Mouse (Mus musculus): ENCODE results near the gene Zfp358.

GRCm38 (mm10) chr8:3531936-3532335 is 39.0 kb downstream of the Zfp358 start:
- TF ChIP-seq POLR2A (IDR thresholded peaks at IDR 0.05; ENCODE audit: control insufficient read depth, extremely low read depth, insufficient read depth, low read length, poor library complexity) (no peak), CTCF (IDR thresholded peaks at IDR 0.05; ENCODE audit: borderline replicate concordance, control insufficient read depth, extremely low read depth, insufficient read depth, low read length, poor library complexity) (no peak)

Data from thymus, adult 2 months (tissue).